Comparison of ENCODE assay signal across 16 mouse cellular contexts in the genomic region with DNA sequence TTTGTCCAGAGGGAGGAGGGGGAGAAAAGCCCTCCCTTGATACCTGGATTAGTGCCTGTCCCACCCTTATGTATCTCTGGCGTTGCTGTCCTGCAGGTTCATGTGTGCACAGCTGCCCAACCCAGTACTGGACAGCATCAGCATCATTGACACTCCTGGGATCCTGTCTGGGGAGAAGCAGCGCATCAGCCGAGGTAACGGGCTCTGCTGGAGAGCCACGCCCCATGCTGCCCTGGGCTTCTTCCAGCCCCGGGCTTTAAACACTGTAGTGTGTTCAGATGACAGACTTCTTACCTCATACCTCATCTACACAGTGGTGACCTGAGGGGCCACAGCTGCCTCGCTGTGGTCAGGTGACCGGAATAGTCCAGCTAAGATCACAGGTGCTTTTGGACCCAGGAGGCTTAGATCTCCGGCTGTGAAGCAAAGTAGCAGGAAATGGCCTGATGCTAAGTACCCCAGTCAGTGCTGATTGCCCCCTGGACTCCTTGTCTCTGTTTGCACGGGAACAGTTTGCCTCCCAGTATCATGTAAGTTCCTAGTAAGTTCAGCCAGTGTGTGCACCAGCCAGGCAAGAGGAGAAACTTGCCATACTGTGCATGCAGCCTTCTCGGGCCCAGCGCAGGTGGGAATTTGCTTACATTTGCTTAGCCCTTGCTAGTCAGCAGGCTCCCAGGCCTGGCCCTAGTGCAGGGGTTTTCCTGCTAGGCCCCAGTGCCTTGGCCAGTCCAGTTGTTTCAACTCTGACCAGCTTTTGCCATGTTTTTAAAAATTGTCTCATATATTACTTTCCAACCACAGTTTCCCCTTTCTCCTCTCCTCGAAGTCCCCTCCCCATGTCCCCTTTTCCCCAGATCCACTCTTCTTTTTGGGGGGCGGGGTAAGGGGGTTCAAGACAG. TPM values are rescaled to one million over a fixed set of nuclear protein-coding genes. Genes with fewer than 3 reads are reported as not detected.
DNase-seq lines count a peak whose midpoint lies in the region; ATAC-seq and TF ChIP-seq lines count a peak whose summit lies in the region.
"Had no signal": no experiment of that assay in that cellular context is flagged by ENCODE, and none has a peak within 500 bp of the region (broad histone marks: within the 10 kb centered on the region; RNA-seq: fewer than 3 reads in every experiment).

No protein-coding gene starts in this region.

- WGBS in hindbrain, embryonic 13.5 days, result 87% methylated on average over 14 of the region's 14 CpGs
- 88% methylated on average over 14 of the region's 14 CpGs for WGBS in hindbrain, embryonic 16.5 days
- WGBS in neural tube, embryonic 14.5 days, result 86% methylated on average over 14 of the region's 14 CpGs
- WGBS in thymus, adult 2 months, result 89% methylated on average over 14 of the region's 14 CpGs

- no peak for TF ChIP-seq POLR2A in thymus, adult 2 months (IDR thresholded peaks at IDR 0.05; ENCODE audit: control insufficient read depth, extremely low read depth, insufficient read depth, low read length, poor library complexity)

- peaks cover 67% of the 10 kb centered on the region for H3K36me3 ChIP-seq in hindbrain, embryonic 13.5 days
- peaks cover 12% of the 10 kb centered on the region for H3K36me3 ChIP-seq in hindbrain, embryonic 16.5 days (ENCODE audit: control insufficient read depth, insufficient read depth, low read length)
- peaks cover 37% of the 10 kb centered on the region for H3K36me3 ChIP-seq in neural tube, embryonic 14.5 days (ENCODE audit: control insufficient read depth, insufficient read depth, low read length)
- H3K36me3 ChIP-seq in thymus, adult 2 months (ENCODE audit: control insufficient read depth, insufficient read depth, low read length), result no peaks in the 10 kb centered on the region; the same call in 1 of the 2 replicates

- DNase-seq in cerebellum, adult 11-12 months, result peak; percentile 50
- DNase-seq in cerebellum, postnatal 4 days (ENCODE audit: low spot score in 2 of 2), result no peak
- peak; percentile 75 for DNase-seq in R1 (ENCODE audit: low read depth, low spot score)
- DNase-seq in c-Kit-positive CD71-positive TER-119-positive erythroid progenitor cells, embryonic 14.5 days (ENCODE audit: low spot score), result no peak
- DNase-seq in thymus, adult 2 months, result no peak
- DNase-seq: embryo, embryonic 11 days; gastrocnemius, postnatal 10 days; kidney, postnatal 10 days; layer of hippocampus, postnatal 36 days; thymus, postnatal 4 days had no signal

- no peaks in the 10 kb centered on the region for H3K9me3 ChIP-seq in hindbrain, embryonic 13.5 days
- H3K9me3 ChIP-seq in hindbrain, embryonic 16.5 days (ENCODE audit: control insufficient read depth, low read length), result no peaks in the 10 kb centered on the region
- H3K9me3 ChIP-seq in neural tube, embryonic 14.5 days (ENCODE audit: control insufficient read depth, low read length), result no peaks in the 10 kb centered on the region
- H3K9me3 ChIP-seq: forebrain, embryonic 15.5 days; stomach, embryonic 15.5 days had no signal

- H3K4me1 ChIP-seq in hindbrain, embryonic 13.5 days (replicated peaks), result peaks cover 41% of the 10 kb centered on the region
- peaks cover 27% of the 10 kb centered on the region for H3K4me1 ChIP-seq in hindbrain, embryonic 16.5 days (ENCODE audit: control insufficient read depth, insufficient read depth, low read depth, low read length)
- peaks cover 24% of the 10 kb centered on the region for H3K4me1 ChIP-seq in neural tube, embryonic 14.5 days (ENCODE audit: control insufficient read depth, insufficient read depth, low read length)
- peaks cover 28% of the 10 kb centered on the region for H3K4me1 ChIP-seq in thymus, adult 2 months (replicated peaks; ENCODE audit: control insufficient read depth, insufficient read depth, low read length)

- TF ChIP-seq CTCF in thymus, adult 2 months (IDR thresholded peaks at IDR 0.05; ENCODE audit: borderline replicate concordance, control insufficient read depth, extremely low read depth, insufficient read depth, low read length, poor library complexity), result no peak

- H3K4me3 ChIP-seq in hindbrain, embryonic 13.5 days, result no peak overlapping the region
- H3K4me3 ChIP-seq in hindbrain, embryonic 16.5 days (ENCODE audit: low read length), result no peak overlapping the region
- no peak overlapping the region for H3K4me3 ChIP-seq in neural tube, embryonic 14.5 days (ENCODE audit: low read depth, low read length)
- H3K4me3 ChIP-seq in thymus, adult 2 months (ENCODE audit: control insufficient read depth, insufficient read depth, low read length), result no peak overlapping the region
- H3K4me3 ChIP-seq: forebrain, embryonic 15.5 days; stomach, embryonic 15.5 days had no signal

- no peaks in the 10 kb centered on the region for H3K27me3 ChIP-seq in hindbrain, embryonic 13.5 days
- H3K27me3 ChIP-seq in hindbrain, embryonic 16.5 days (replicated peaks; ENCODE audit: control insufficient read depth, insufficient read depth, low read length), result no peaks in the 10 kb centered on the region
- no peaks in the 10 kb centered on the region for H3K27me3 ChIP-seq in neural tube, embryonic 14.5 days (ENCODE audit: control insufficient read depth, insufficient read depth, low read length)
- no peaks in the 10 kb centered on the region for H3K27me3 ChIP-seq in thymus, adult 2 months (ENCODE audit: control insufficient read depth, insufficient read depth, low read length)
- H3K27me3 ChIP-seq: forebrain, embryonic 15.5 days; stomach, embryonic 15.5 days had no signal

- no peak overlapping the region for H3K4me2 ChIP-seq in hindbrain, embryonic 13.5 days
- H3K4me2 ChIP-seq in hindbrain, embryonic 16.5 days (ENCODE audit: low read length), result no peak overlapping the region
- no peak overlapping the region for H3K4me2 ChIP-seq in neural tube, embryonic 14.5 days (ENCODE audit: low read depth, low read length)
- H3K4me2 ChIP-seq: forebrain, embryonic 15.5 days; stomach, embryonic 15.5 days had no signal

- H3K27ac ChIP-seq in hindbrain, embryonic 13.5 days, result no peak overlapping the region
- H3K27ac ChIP-seq in hindbrain, embryonic 16.5 days (ENCODE audit: low read depth, low read length), result no peak overlapping the region
- H3K27ac ChIP-seq in neural tube, embryonic 14.5 days (ENCODE audit: low read depth, low read length), result no peak overlapping the region
- H3K27ac ChIP-seq in thymus, adult 2 months (ENCODE audit: control insufficient read depth, insufficient read depth, low read length), result no peak overlapping the region
- H3K27ac ChIP-seq: forebrain, embryonic 15.5 days; stomach, embryonic 15.5 days had no signal

- no peak for ATAC-seq in hindbrain, embryonic 13.5 days (ENCODE audit: low FRiP score)
- no peak for ATAC-seq in hindbrain, embryonic 16.5 days
- ATAC-seq in neural tube, embryonic 14.5 days (ENCODE audit: low read depth), result no peak
- ATAC-seq: forebrain, embryonic 15.5 days; lung, postnatal 0 days had no signal

- peak overlapping the region; percentile 91; the same call in 1 of the 2 replicates for H3K9ac ChIP-seq in hindbrain, embryonic 13.5 days
- H3K9ac ChIP-seq in hindbrain, embryonic 16.5 days (ENCODE audit: low read depth, low read length), result no peak overlapping the region
- 0 out of 2 replicates have a peak overlapping the region, but pooled peaks have one; percentile 11 for H3K9ac ChIP-seq in neural tube, embryonic 14.5 days (replicated peaks; ENCODE audit: low read depth, low read length)
- H3K9ac ChIP-seq: forebrain, embryonic 15.5 days; stomach, embryonic 15.5 days had no signal

RNA-seq across cellular contexts. Expression of gene Ehd1, which starts 4.8 kb away (rescaled TPM):
- polyA plus RNA-seq in hindbrain, embryonic 13.5 days (2015; fragmentation: Nextera tagmentation; extraction: Ambion mirVana), result 86.8 and 96.4 TPM in 2 replicates
- polyA plus RNA-seq in hindbrain, embryonic 16.5 days (2015; fragmentation: Nextera tagmentation; extraction: Ambion mirVana), result 105 and 113 TPM in 2 replicates
- 53.4 and 74.8 TPM in 2 replicates for polyA plus RNA-seq in neural tube, embryonic 14.5 days (2014; fragmentation: Nextera tagmentation; extraction: Ambion mirVana)
- polyA plus RNA-seq in thymus, adult 2 months (2012; rRNA removed), result 141 and 159 TPM in 2 replicates

RNA-seq across cellular contexts. Expression of gene Cdc42bpg, which starts 24.9 kb away (rescaled TPM):
- 0.42 and 0.48 TPM in 2 replicates for polyA plus RNA-seq in hindbrain, embryonic 13.5 days (2015; fragmentation: Nextera tagmentation; extraction: Ambion mirVana)
- polyA plus RNA-seq in hindbrain, embryonic 16.5 days (2015; fragmentation: Nextera tagmentation; extraction: Ambion mirVana), result 0.26 and 0.31 TPM in 2 replicates
- polyA plus RNA-seq in neural tube, embryonic 14.5 days (2014; fragmentation: Nextera tagmentation; extraction: Ambion mirVana), result 0.61 and 0.71 TPM in 2 replicates
- 12.8 and 12.9 TPM in 2 replicates for polyA plus RNA-seq in thymus, adult 2 months (2012; rRNA removed)

RNA-seq across cellular contexts. Expression of gene Atg2a, which starts 39.9 kb away (rescaled TPM):
- polyA plus RNA-seq in hindbrain, embryonic 13.5 days (2015; fragmentation: Nextera tagmentation; extraction: Ambion mirVana), result 11.6 and 11.7 TPM in 2 replicates
- polyA plus RNA-seq in hindbrain, embryonic 16.5 days (2015; fragmentation: Nextera tagmentation; extraction: Ambion mirVana), result 11.7 and 16.7 TPM in 2 replicates
- polyA plus RNA-seq in neural tube, embryonic 14.5 days (2014; fragmentation: Nextera tagmentation; extraction: Ambion mirVana), result 16.0 and 16.1 TPM in 2 replicates
- 82.4 and 90.3 TPM in 2 replicates for polyA plus RNA-seq in thymus, adult 2 months (2012; rRNA removed)

RNA-seq across cellular contexts. Expression of gene Ppp2r5b, which starts 45.7 kb away (rescaled TPM):
- polyA plus RNA-seq in hindbrain, embryonic 13.5 days (2015; fragmentation: Nextera tagmentation; extraction: Ambion mirVana), result 93.8 and 98.3 TPM in 2 replicates
- 161 and 167 TPM in 2 replicates for polyA plus RNA-seq in hindbrain, embryonic 16.5 days (2015; fragmentation: Nextera tagmentation; extraction: Ambion mirVana)
- 150 and 154 TPM in 2 replicates for polyA plus RNA-seq in neural tube, embryonic 14.5 days (2014; fragmentation: Nextera tagmentation; extraction: Ambion mirVana)
- polyA plus RNA-seq in thymus, adult 2 months (2012; rRNA removed), result 54.6 and 56.1 TPM in 2 replicates

RNA-seq across cellular contexts. Expression of gene Men1, which starts 53.4 kb away (rescaled TPM):
- polyA plus RNA-seq in hindbrain, embryonic 13.5 days (2015; fragmentation: Nextera tagmentation; extraction: Ambion mirVana), result 71.7 and 73.8 TPM in 2 replicates
- polyA plus RNA-seq in hindbrain, embryonic 16.5 days (2015; fragmentation: Nextera tagmentation; extraction: Ambion mirVana), result 68.4 and 85.0 TPM in 2 replicates
- polyA plus RNA-seq in neural tube, embryonic 14.5 days (2014; fragmentation: Nextera tagmentation; extraction: Ambion mirVana), result 36.8 and 43.9 TPM in 2 replicates
- 141 and 143 TPM in 2 replicates for polyA plus RNA-seq in thymus, adult 2 months (2012; rRNA removed)

Comparison
In these comparisons a context has a peak if more than half of its experiments do, and no peak if none do; other contexts are left out.
1. DNase-seq: peak in cerebellum, adult 11-12 months (single experiment) and R1 (single experiment); none in cerebellum, postnatal 4 days (0 of 2), c-Kit-positive CD71-positive TER-119-positive erythroid progenitor cells, embryonic 14.5 days (single experiment) and thymus, adult 2 months (single experiment).